Comparison of ENCODE assay signal across 12 mouse cellular contexts in genomic region chr14:122481181-122481580, GRCm38 (mm10). TPM values are rescaled to one million over a fixed set of nuclear protein-coding genes. Genes with fewer than 3 reads are reported as not detected.
DNase-seq lines count a peak whose midpoint lies in the region; ATAC-seq and TF ChIP-seq lines count a peak whose summit lies in the region.
"Had no signal": no experiment of that assay in that cellular context is flagged by ENCODE, and none has a peak within 500 bp of the region (broad histone marks: within the 10 kb centered on the region; RNA-seq: fewer than 3 reads in every experiment).

No protein-coding gene starts in this region.

- intact Hi-C loops in left cerebral cortex, adult 2 months (cut with DNase I): loop anchor here (5.0 kb wide), 1 partner anchor 396 kb away; no protein-coding TSS in a partner anchor
- intact Hi-C loops in heart, postnatal 10 days (cut with DNase I): no loop called here

- H3K4me1 ChIP-seq in forebrain, embryonic 11.5 days (replicated peaks; ENCODE audit: control insufficient read depth, insufficient read depth, low read length): peaks cover 23% of the 10 kb centered on the region

- DNase-seq in left cerebral cortex, adult 2 months (ENCODE audit: extremely low spot score in 1 of 2, low spot score in 2 of 2): no peak
- no peak for DNase-seq in left cerebral cortex, adult 9 months (ENCODE audit: low spot score in 2 of 2)
- DNase-seq in forebrain, embryonic 11.5 days (ENCODE audit: low spot score): peak; percentile 76
- no peak for DNase-seq in heart, postnatal 10 days
- DNase-seq in right cerebral cortex, adult 2 months (ENCODE audit: low spot score in 2 of 2): no peak
- DNase-seq in left cerebral cortex, adult 18-20 months (ENCODE audit: low spot score in 2 of 2): no peak

- peak overlapping the region; percentile 73 for H3K9ac ChIP-seq in forebrain, embryonic 11.5 days (ENCODE audit: low read length)

- H3K4me2 ChIP-seq in forebrain, embryonic 11.5 days (ENCODE audit: low read depth, low read length, severe bottlenecking): peak overlapping the region; percentile 55

- H3K27ac ChIP-seq in left cerebral cortex, adult 2 months: peak overlapping the region; percentile 75
- H3K27ac ChIP-seq in forebrain, embryonic 11.5 days (ENCODE audit: low read depth, low read length): peak overlapping the region; percentile 48; the same call in 1 of the 2 replicates
- H3K27ac ChIP-seq: heart, embryonic 10.5 days had no signal

- H3K4me3 ChIP-seq in left cerebral cortex, adult 2 months: peak overlapping the region; percentile 28
- H3K4me3 ChIP-seq in forebrain, embryonic 11.5 days (ENCODE audit: low read depth, low read length): peak overlapping the region; percentile 84
- H3K4me3 ChIP-seq: heart, embryonic 10.5 days had no signal

- 4% methylated on average over 15 of the region's 15 CpGs for WGBS in forebrain, embryonic 11.5 days

- peak; percentile 30; the same call in 1 of the 2 replicates for ATAC-seq in forebrain, embryonic 11.5 days (replicated peaks; ENCODE audit: low FRiP score)
- ATAC-seq in megakaryocyte-erythroid progenitor cell, adult 5-6 weeks (replicated peaks; ENCODE audit: low FRiP score, low TSS enrichment, poor library complexity, severe bottlenecking): 0 out of 2 replicates have a peak, but pooled peaks have one; percentile 35
- no peak for ATAC-seq in monocyte, adult 5-6 weeks (replicated peaks; ENCODE audit: insufficient number of reproducible peaks, low FRiP score, low TSS enrichment, poor library complexity, severe bottlenecking)

- no peak for TF ChIP-seq CTCF in left cerebral cortex, adult 2 months (IDR thresholded peaks at IDR 0.05)

- H3K9me3 ChIP-seq in forebrain, embryonic 11.5 days (ENCODE audit: control insufficient read depth, low read length): no peaks in the 10 kb centered on the region
- H3K9me3 ChIP-seq: heart, embryonic 10.5 days had no signal

- H3K27me3 ChIP-seq in forebrain, embryonic 11.5 days (ENCODE audit: control insufficient read depth, insufficient read depth, low read length): peaks cover 34% of the 10 kb centered on the region

- no peaks in the 10 kb centered on the region; the same call in 1 of the 2 replicates for H3K36me3 ChIP-seq in forebrain, embryonic 11.5 days (ENCODE audit: control insufficient read depth, insufficient read depth, low read length)
- H3K36me3 ChIP-seq: heart, embryonic 10.5 days had no signal

RNA-seq across cellular contexts. Expression of gene Zic2, which starts 5.9 kb away (rescaled TPM):
- 10 to 100 TPM; 17.4 to 18.3 TPM for total RNA-seq in left cerebral cortex, adult 2 months (2021)
- polyA plus RNA-seq in forebrain, embryonic 11.5 days (2014; fragmentation: Nextera tagmentation; extraction: Ambion mirVana): 10.3 and 11.4 TPM in 2 replicates
- total RNA-seq in megakaryocyte-erythroid progenitor cell, adult 5-6 weeks (2014; fragmentation: Nextera tagmentation): not detected in 2 replicates
- not detected in 2 replicates for total RNA-seq in megakaryocyte-erythroid progenitor cell, adult 5-6 weeks (2017)
- total RNA-seq in heart, postnatal 10 days (2021): not detected
- total RNA-seq in left cerebral cortex, adult 18-20 months (2021): 10 to 100 TPM; 19.0 to 20.2 TPM
- total RNA-seq in monocyte, adult 5-6 weeks (2017): not detected in 3 replicates
- polyA plus RNA-seq: lung, embryonic 16.5 days had no signal

RNA-seq across cellular contexts. Expression of gene Gm10837, which starts 9.2 kb away (rescaled TPM):
- not detected for total RNA-seq in left cerebral cortex, adult 2 months (2021)
- 0.29 and 0.48 TPM in 2 replicates for polyA plus RNA-seq in forebrain, embryonic 11.5 days (2014; fragmentation: Nextera tagmentation; extraction: Ambion mirVana)
- not detected in 2 replicates for total RNA-seq in megakaryocyte-erythroid progenitor cell, adult 5-6 weeks (2014; fragmentation: Nextera tagmentation)
- total RNA-seq in megakaryocyte-erythroid progenitor cell, adult 5-6 weeks (2017): not detected in 2 replicates
- total RNA-seq in heart, postnatal 10 days (2021): not detected
- not detected for total RNA-seq in left cerebral cortex, adult 18-20 months (2021)
- total RNA-seq in monocyte, adult 5-6 weeks (2017): not detected in 3 replicates
- total RNA-seq: layer of hippocampus, adult 18-20 months had no signal
- polyA plus RNA-seq: C2C12; heart, embryonic 10.5 days; lung, embryonic 16.5 days had no signal

RNA-seq across cellular contexts. Expression of gene Zic5, which starts 15.7 kb away (rescaled TPM):
- total RNA-seq in left cerebral cortex, adult 2 months (2021): 1 to 10 TPM; 4.1 to 4.8 TPM
- polyA plus RNA-seq in forebrain, embryonic 11.5 days (2014; fragmentation: Nextera tagmentation; extraction: Ambion mirVana): 28.6 and 30.0 TPM in 2 replicates
- not detected in 2 replicates for total RNA-seq in megakaryocyte-erythroid progenitor cell, adult 5-6 weeks (2014; fragmentation: Nextera tagmentation)
- not detected in 2 replicates for total RNA-seq in megakaryocyte-erythroid progenitor cell, adult 5-6 weeks (2017)
- not detected for total RNA-seq in heart, postnatal 10 days (2021)
- 1 to 10 TPM; 3.0 to 4.0 TPM for total RNA-seq in left cerebral cortex, adult 18-20 months (2021)
- 0.38 TPM in 1 of 3 replicates, not detected in the others for total RNA-seq in monocyte, adult 5-6 weeks (2017)
- polyA plus RNA-seq: lung, embryonic 16.5 days had no signal

RNA-seq across cellular contexts. Expression of gene Gm5089, which starts 30.3 kb away (rescaled TPM):
- total RNA-seq in left cerebral cortex, adult 2 months (2021): under 1 TPM; 0.28 to 0.34 TPM
- 1.7 and 2.4 TPM in 2 replicates for polyA plus RNA-seq in forebrain, embryonic 11.5 days (2014; fragmentation: Nextera tagmentation; extraction: Ambion mirVana)
- not detected in 2 replicates for total RNA-seq in megakaryocyte-erythroid progenitor cell, adult 5-6 weeks (2014; fragmentation: Nextera tagmentation)
- total RNA-seq in megakaryocyte-erythroid progenitor cell, adult 5-6 weeks (2017): not detected in 2 replicates
- total RNA-seq in heart, postnatal 10 days (2021): not detected
- under 1 TPM; 0.28 to 0.35 TPM for total RNA-seq in left cerebral cortex, adult 18-20 months (2021)
- total RNA-seq in monocyte, adult 5-6 weeks (2017): not detected in 3 replicates
- polyA plus RNA-seq: C2C12; heart, embryonic 10.5 days; lung, embryonic 16.5 days had no signal

RNA-seq across cellular contexts. Expression of gene Pcca, which starts 52.9 kb away (rescaled TPM):
- total RNA-seq in left cerebral cortex, adult 2 months (2021): 10 to 100 TPM; 30.2 to 36.2 TPM
- polyA plus RNA-seq in forebrain, embryonic 11.5 days (2014; fragmentation: Nextera tagmentation; extraction: Ambion mirVana): 34.9 and 39.6 TPM in 2 replicates
- total RNA-seq in megakaryocyte-erythroid progenitor cell, adult 5-6 weeks (2014; fragmentation: Nextera tagmentation): 36.5 and 52.3 TPM in 2 replicates
- 19.7 and 91.6 TPM in 2 replicates for total RNA-seq in megakaryocyte-erythroid progenitor cell, adult 5-6 weeks (2017)
- 10 to 100 TPM; 36.8 to 40.1 TPM for total RNA-seq in heart, postnatal 10 days (2021)
- 10 to 100 TPM; 38.9 to 42.5 TPM for total RNA-seq in left cerebral cortex, adult 18-20 months (2021)
- total RNA-seq in monocyte, adult 5-6 weeks (2017): 17.2 to 34.0 TPM (median 25.9 TPM) in 3 replicates

Comparison
In these comparisons a context has a peak if more than half of its experiments do, and no peak if none do; other contexts are left out.
1. RNA of gene Zic2, which starts 5.9 kb away (total RNA-seq): 19.0 to 20.2 TPM in left cerebral cortex, adult 18-20 months and 17.4 to 18.3 TPM in left cerebral cortex, adult 2 months; not detected in heart, postnatal 10 days, not detected in megakaryocyte-erythroid progenitor cell, adult 5-6 weeks and not detected in monocyte, adult 5-6 weeks; every median in the first group is over 10 times any median in the second.